Mouse (Mus musculus) MEL (cell line): ENCODE measurements at regions not wholly inside any gene's neighbourhood (a gene's known extent, or its start where the extent isn't known, plus 50 kb on each side); places are given as distances from the start of the nearest gene placed in this dataset.

ENCODE experiments used
- BHLHE40 ChIP-seq: IDR thresholded peaks from 2 replicates; pipeline ENCODE4 v1.6.1; 2012; ENCODE audit warnings: low read depth, mild to moderate bottlenecking, inconsistent platforms, low read length, improper control_type of control experiment, borderline replicate concordance
- CTCF ChIP-seq, 3 experiments: IDR thresholded peaks in 2 of 3; conservative IDR thresholded peaks in 1 of 3; 2 replicates each; pipeline ENCODE4 v1.5.1; 2011 to 2012; ENCODE audit warnings: low read length in 3 of 3, low read depth in 2 of 3, mild to moderate bottlenecking in 2 of 3, improper control_type of control experiment in 1 of 3, inconsistent platforms in 1 of 3, mixed read lengths in 1 of 3, moderate library complexity in 1 of 3; ENCODE audit not compliant: control insufficient read depth in 1 of 3, insufficient read depth in 1 of 3, poor library complexity in 1 of 3, severe bottlenecking in 1 of 3
- E2F4 ChIP-seq: IDR thresholded peaks from 2 replicates; pipeline ENCODE4 v1.6.1; 2011; ENCODE audit warnings: low read depth, low read length, improper control_type of control experiment, borderline replicate concordance
- EP300 ChIP-seq, 2 experiments: IDR thresholded peaks; 2 replicates each; pipeline ENCODE4 v1.6.1; 2011; ENCODE audit warnings: improper control_type of control experiment in 2 of 2, low read length in 2 of 2, low read depth in 1 of 2, mild to moderate bottlenecking in 1 of 2
- GATA1 ChIP-seq: IDR thresholded peaks from 2 replicates; pipeline ENCODE4 v1.6.1; 2011; ENCODE audit warnings: low read depth, low read length, improper control_type of control experiment
- MAX ChIP-seq: IDR thresholded peaks from 2 replicates; pipeline ENCODE4 v1.6.1; 2011; ENCODE audit warnings: low read length, improper control_type of control experiment
- MXI1 ChIP-seq: IDR thresholded peaks from 2 replicates; pipeline ENCODE4 v1.6.1; 2011; ENCODE audit warnings: mild to moderate bottlenecking, low read depth, low read length, improper control_type of control experiment
- POLR2A ChIP-seq, 2 experiments: IDR thresholded peaks; 2 replicates each; pipeline ENCODE4 v1.6.1; 2011 to 2012; ENCODE audit warnings: low read length in 2 of 2, mild to moderate bottlenecking in 2 of 2, control low read depth in 1 of 2, improper control_type of control experiment in 1 of 2, low read depth in 1 of 2, moderate library complexity in 1 of 2; ENCODE audit not compliant: control insufficient read depth in 1 of 2, insufficient read depth in 1 of 2, poor library complexity in 1 of 2
- ZC3H11A ChIP-seq: IDR thresholded peaks from 2 replicates; pipeline ENCODE4 v1.6.1; 2012; ENCODE audit warnings: low read depth, mild to moderate bottlenecking, inconsistent platforms, low read length, improper control_type of control experiment
- ZKSCAN1 ChIP-seq: IDR thresholded peaks from 2 replicates; pipeline ENCODE4 v1.6.1; 2012; ENCODE audit warnings: low read depth, mild to moderate bottlenecking, inconsistent platforms, low read length, improper control_type of control experiment, moderate library complexity
- ZNF384 ChIP-seq: IDR thresholded peaks from 2 replicates; pipeline ENCODE4 v1.6.1; 2012; ENCODE audit warnings: low read depth, mild to moderate bottlenecking, inconsistent platforms, low read length, improper control_type of control experiment

DNA sequence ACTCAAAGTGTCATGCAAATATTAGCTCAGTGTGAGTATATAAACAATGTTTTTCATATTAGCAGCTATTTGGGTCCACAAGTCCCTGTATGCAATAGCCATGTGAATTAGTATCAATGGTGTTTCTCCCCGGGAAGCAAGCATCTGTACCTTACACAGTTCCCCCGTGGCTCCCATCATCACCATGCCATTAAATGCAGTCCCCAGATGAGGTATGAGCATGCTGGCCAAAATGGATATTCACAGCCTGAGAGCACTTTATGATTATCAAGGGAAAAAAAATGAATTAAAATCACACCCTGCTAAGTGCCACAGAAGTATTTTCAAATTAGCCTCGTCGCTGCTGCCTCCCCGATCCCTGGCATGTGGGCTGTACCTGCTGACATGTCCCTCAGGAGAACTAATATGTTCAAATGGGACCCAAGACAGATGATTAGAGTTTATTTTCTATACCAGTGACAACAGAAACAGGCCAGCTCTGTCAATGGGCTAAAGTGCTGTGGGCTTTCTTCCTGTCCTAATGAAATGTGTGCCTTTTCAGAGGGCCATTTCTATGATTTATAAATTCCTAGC is 64.4 kb upstream of the Onecut1 start:
- TF ChIP-seq ZC3H11A (no peak), CTCF (IDR thresholded peaks at IDR 0.05 in 2 of 3, conservative IDR thresholded peaks at IDR 0.05 in 1 of 3; ENCODE audit: control insufficient read depth in 1 of 3, insufficient read depth in 1 of 3, low read depth in 2 of 3, low read length in 3 of 3, poor library complexity in 1 of 3, severe bottlenecking in 1 of 3) (no peak), EP300 (IDR thresholded peaks at IDR 0.05; ENCODE audit: low read depth in 1 of 2, low read length in 2 of 2) (no peak), POLR2A (IDR thresholded peaks at IDR 0.05; ENCODE audit: control insufficient read depth in 1 of 2, insufficient read depth in 1 of 2, low read depth in 1 of 2, low read length in 2 of 2, poor library complexity in 1 of 2) (no peak), E2F4 (no peak), GATA1 (no peak), BHLHE40 (no peak), ZNF384 (no peak), MAX (no peak), ZKSCAN1 (no peak), MXI1 (no peak)
